Mouse (Mus musculus) liver, embryonic 11.5 days (tissue): ENCODE measurements around the gene Emc8. TPM values are rescaled to one million over a fixed set of nuclear protein-coding genes. Genes with fewer than 3 reads are reported as not detected.

Experiments
- ATAC-seq: fragments of 200-750 bp; cut with Nextera tagmentation; replicated peaks from 2 replicates; pipeline ENCODE4 v1.8.0; 2017; ENCODE audit warnings: moderate number of reproducible peaks, mild to moderate bottlenecking, moderate TSS enrichment, moderate library complexity; ENCODE audit not compliant: low FRiP score
- DNase-seq: peaks from one replicate; pipeline ENCODE4 v3.0.0-alpha.2; 2017; ENCODE audit warnings: low spot score
- H3K27ac ChIP-seq: fragments of 300-500 bp; sonication (generic); 2 replicates; pipeline ENCODE4 v1.5.1; 2014; ENCODE audit warnings: mild to moderate bottlenecking, low read depth, low read length, control low read depth
- H3K27me3 ChIP-seq: fragments of 300-500 bp; sonication (generic); replicated peaks from 2 replicates; pipeline ENCODE4 v1.6.1; 2014; ENCODE audit warnings: low read length, mixed read lengths; ENCODE audit not compliant: control insufficient read depth, insufficient read depth
- H3K36me3 ChIP-seq: fragments of 300-500 bp; sonication (generic); 2 replicates; pipeline ENCODE4 v1.6.1; 2014; ENCODE audit warnings: mild to moderate bottlenecking, low read length, moderate library complexity, mixed read lengths; ENCODE audit not compliant: control insufficient read depth, insufficient read depth
- H3K4me1 ChIP-seq: fragments of 300-500 bp; sonication (generic); replicated peaks from 2 replicates; pipeline ENCODE4 v1.6.1; 2014; ENCODE audit warnings: low read length, mixed read lengths; ENCODE audit not compliant: control insufficient read depth, insufficient read depth
- H3K4me2 ChIP-seq: fragments of 300-500 bp; sonication (generic); 2 replicates; pipeline ENCODE4 v1.6.1; 2014; ENCODE audit warnings: mild to moderate bottlenecking, control low read depth, moderate library complexity
- H3K4me3 ChIP-seq: fragments of 300-500 bp; sonication (generic); 2 replicates; pipeline ENCODE4 v1.5.1; 2014; ENCODE audit warnings: low read depth, low read length, control low read depth
- H3K9ac ChIP-seq: fragments of 300-500 bp; sonication (generic); 2 replicates; pipeline ENCODE4 v1.6.1; 2014; ENCODE audit warnings: low read depth, low read length, control low read depth
- H3K9me3 ChIP-seq: fragments of 300-500 bp; sonication (generic); 2 replicates; pipeline ENCODE4 v1.6.1; 2016; ENCODE audit warnings: low read length, inconsistent platforms, mixed read lengths; ENCODE audit not compliant: control insufficient read depth
- WGBS: fragments of 180-500 bp; shearing (Covaris S2); extraction: QIAGEN DNeasy Blood & Tissue Kit; methylation state at CpG from one replicate; pipeline ENCODE4 v1.1.7; 2014; 5-methylcytosine and 5-hydroxymethylcytosine counted together
- polyA plus RNA-seq: library from polyadenylated mRNA; unstranded; fragments of >200 nt; fragmentation: Nextera tagmentation; extraction: Ambion mirVana; gene quantifications from 2 replicates; pipeline ENCODE4 v1.2.1, GENCODE M21; 2014

The Emc8 gene
- polyA plus RNA-seq, 1 experiment from 2014 or later = 295 TPM

GRCm38 (mm10) chr8:120642031-120642662 lies 26.2 kb downstream of the Emc8 start:
- no peak overlapping the region for H3K27ac ChIP-seq
- H3K4me1 ChIP-seq = peaks cover 3% of the 10 kb centered on the region; the same call in 1 of the 2 replicates
- H3K9ac ChIP-seq = no peak overlapping the region
- no peaks in the 10 kb centered on the region for H3K27me3 ChIP-seq
- ATAC-seq = no peak
- H3K4me2 ChIP-seq = no peak overlapping the region
- no peak for DNase-seq
- H3K9me3 ChIP-seq = no peaks in the 10 kb centered on the region
- H3K36me3 ChIP-seq = no peaks in the 10 kb centered on the region
- no peak overlapping the region for H3K4me3 ChIP-seq
- WGBS = 69% methylated on average over 10 of the region's 10 CpGs

GRCm38 (mm10) chr8:120641245-120641644 lies 27.1 kb downstream of the Emc8 start:
- WGBS = 21% methylated on average over 8 of the region's 8 CpGs
- Histone ChIP-seq H3K9ac (no peak overlapping the region), H3K4me1 (peaks cover 3% of the 10 kb centered on the region; the same call in 1 of the 2 replicates), H3K4me2 (no peak overlapping the region), H3K27ac (no peak overlapping the region), H3K9me3 (no peaks in the 10 kb centered on the region), H3K36me3 (no peaks in the 10 kb centered on the region), H3K4me3 (no peak overlapping the region), H3K27me3 (no peaks in the 10 kb centered on the region; the same call in 1 of the 2 replicates)
- ATAC-seq = no peak
- no peak for DNase-seq

- Histone ChIP-seq H3K27ac (no peak overlapping the region), H3K9ac (peak overlapping the region; percentile 50), H3K9me3 (peaks cover 2% of the 10 kb centered on the region; the same call in 1 of the 2 replicates), H3K4me2 (peak overlapping the region; percentile 99), H3K4me3 (peak overlapping the region; percentile 56), H3K4me1 (peaks cover 8% of the 10 kb centered on the region), H3K27me3 (peaks cover 49% of the 10 kb centered on the region), H3K36me3 (no peaks in the 10 kb centered on the region)
- WGBS = under 1% methylated on average over 41 of the region's 42 CpGs
- ATAC-seq (peak; percentile 73), DNase-seq (peak; percentile 63)
Measured at GRCm38 (mm10) chr8:120634329-120634839, 34.0 kb downstream of the Emc8 start.

- WGBS = 2% methylated on average over 43 of the region's 44 CpGs
- Histone ChIP-seq H3K27me3 (peaks cover 49% of the 10 kb centered on the region), H3K9ac (peak overlapping the region; percentile 50), H3K4me1 (peaks cover 8% of the 10 kb centered on the region), H3K4me3 (peak overlapping the region; percentile 56), H3K9me3 (peaks cover 2% of the 10 kb centered on the region; the same call in 1 of the 2 replicates), H3K36me3 (no peaks in the 10 kb centered on the region), H3K27ac (no peak overlapping the region), H3K4me2 (peak overlapping the region; percentile 99)
- DNase-seq (peak; percentile 46), ATAC-seq (peak; percentile 30; the same call in 1 of the 2 replicates)
Measured at GRCm38 (mm10) chr8:120633665-120634271, 34.6 kb downstream of the Emc8 start.

- no peak for ATAC-seq
- Histone ChIP-seq H3K4me3 (peak overlapping the region; percentile 56), H3K36me3 (no peaks in the 10 kb centered on the region), H3K4me1 (peaks cover 8% of the 10 kb centered on the region), H3K9me3 (peaks cover 2% of the 10 kb centered on the region; the same call in 1 of the 2 replicates), H3K9ac (no peak overlapping the region; the same call in 1 of the 2 replicates), H3K4me2 (peak overlapping the region; percentile 99), H3K27me3 (peaks cover 49% of the 10 kb centered on the region), H3K27ac (no peak overlapping the region)
- DNase-seq = no peak
- 44% methylated on average over 17 of the region's 17 CpGs for WGBS
Measured at GRCm38 (mm10) chr8:120632969-120633664, 35.3 kb downstream of the Emc8 start.

DNA sequence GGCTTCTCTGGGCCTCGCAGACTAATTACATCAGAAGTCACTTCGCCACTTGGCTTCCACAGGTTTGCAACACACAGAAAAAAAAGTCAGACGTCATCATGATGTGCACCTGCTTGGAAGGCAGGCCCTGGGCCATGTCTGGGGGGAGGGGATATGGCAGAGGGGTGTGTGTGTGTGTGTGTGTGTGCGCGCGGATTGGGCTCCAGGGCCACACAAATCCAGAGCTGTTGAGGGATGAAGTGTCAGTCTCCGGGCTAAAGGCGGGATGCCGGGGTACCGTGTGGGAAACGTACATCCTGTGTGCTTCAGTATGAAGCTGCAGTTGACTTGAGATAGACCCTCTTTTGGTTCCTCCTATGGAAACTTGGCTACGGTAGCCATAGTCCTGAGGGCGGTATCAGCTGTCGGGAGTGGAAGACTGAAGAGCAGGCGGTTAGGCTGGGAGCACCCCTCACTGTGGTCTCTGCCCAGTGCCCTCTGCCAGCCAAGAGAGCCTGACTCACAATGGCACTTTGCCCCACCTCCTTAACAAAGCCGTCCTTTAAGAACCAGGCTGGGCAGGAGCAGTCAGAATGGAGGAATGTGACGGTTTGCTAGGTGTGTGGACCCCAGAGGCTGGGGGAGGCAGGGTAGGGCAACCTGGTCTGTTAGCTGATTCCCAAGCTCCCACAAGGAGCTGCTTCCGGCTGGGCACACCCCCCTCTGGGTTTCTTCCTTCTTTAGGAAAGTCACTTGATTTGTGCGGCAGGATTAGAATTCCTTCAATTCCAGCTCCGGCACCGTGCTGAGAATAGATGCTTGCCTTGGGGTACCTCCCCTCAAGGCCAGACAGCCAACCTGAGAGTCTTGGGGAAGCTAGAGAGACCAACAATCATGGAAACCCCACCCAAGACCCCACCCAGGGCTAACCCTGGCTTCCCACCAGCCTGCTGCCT lies 36.7 kb downstream of the Emc8 start:
- no peak overlapping the region for H3K4me3 ChIP-seq
- no peak overlapping the region for H3K9ac ChIP-seq
- no peak for DNase-seq
- H3K9me3 ChIP-seq = peaks cover 2% of the 10 kb centered on the region; the same call in 1 of the 2 replicates
- no peaks in the 10 kb centered on the region for H3K36me3 ChIP-seq
- H3K27me3 ChIP-seq = peaks cover 49% of the 10 kb centered on the region
- no peak overlapping the region; the same call in 1 of the 2 replicates for H3K27ac ChIP-seq
- 79% methylated on average over 21 of the region's 21 CpGs for WGBS
- peaks cover 8% of the 10 kb centered on the region for H3K4me1 ChIP-seq
- ATAC-seq = no peak
- H3K4me2 ChIP-seq = no peak overlapping the region

GRCm38 (mm10) chr8:120630848-120631247 lies 37.5 kb downstream of the Emc8 start:
- Histone ChIP-seq H3K9me3 (peaks cover 2% of the 10 kb centered on the region; the same call in 1 of the 2 replicates), H3K4me1 (peaks cover 8% of the 10 kb centered on the region), H3K27me3 (peaks cover 49% of the 10 kb centered on the region), H3K4me2 (no peak overlapping the region), H3K9ac (no peak overlapping the region), H3K36me3 (no peaks in the 10 kb centered on the region), H3K27ac (no peak overlapping the region; the same call in 1 of the 2 replicates), H3K4me3 (no peak overlapping the region)
- WGBS = 34% methylated on average over 6 of the region's 6 CpGs
- ATAC-seq = no peak
- no peak for DNase-seq

- H3K27ac ChIP-seq = no peak overlapping the region
- H3K4me3 ChIP-seq = no peak overlapping the region
- no peak for DNase-seq
- peaks cover 2% of the 10 kb centered on the region; the same call in 1 of the 2 replicates for H3K9me3 ChIP-seq
- WGBS = 49% methylated on average over 5 of the region's 5 CpGs
- H3K36me3 ChIP-seq = no peaks in the 10 kb centered on the region
- H3K27me3 ChIP-seq = peaks cover 43% of the 10 kb centered on the region
- H3K9ac ChIP-seq = no peak overlapping the region
- ATAC-seq = no peak
- no peak overlapping the region for H3K4me2 ChIP-seq
- peaks cover 8% of the 10 kb centered on the region for H3K4me1 ChIP-seq
Measured at GRCm38 (mm10) chr8:120630031-120630430, 38.3 kb downstream of the Emc8 start.
